Mouse (Mus musculus) embryo, embryonic 11 days (tissue): ENCODE data around the gene Pdk2.
A peak's percentile ranks its signal among the peaks of the same experiment; 100 is the strongest.

Source experiments
- DNase-seq: peaks from one replicate; pipeline ENCODE4 v3.0.0-alpha.2; 2015

Gene Pdk2

GRCm38 (mm10) chr11:95041139-95041609, at the start of gene Pdk2:
Gene Pdk2 (minus strand): TSS chr11:95041354.
- peak; percentile 97 for DNase-seq

DNA sequence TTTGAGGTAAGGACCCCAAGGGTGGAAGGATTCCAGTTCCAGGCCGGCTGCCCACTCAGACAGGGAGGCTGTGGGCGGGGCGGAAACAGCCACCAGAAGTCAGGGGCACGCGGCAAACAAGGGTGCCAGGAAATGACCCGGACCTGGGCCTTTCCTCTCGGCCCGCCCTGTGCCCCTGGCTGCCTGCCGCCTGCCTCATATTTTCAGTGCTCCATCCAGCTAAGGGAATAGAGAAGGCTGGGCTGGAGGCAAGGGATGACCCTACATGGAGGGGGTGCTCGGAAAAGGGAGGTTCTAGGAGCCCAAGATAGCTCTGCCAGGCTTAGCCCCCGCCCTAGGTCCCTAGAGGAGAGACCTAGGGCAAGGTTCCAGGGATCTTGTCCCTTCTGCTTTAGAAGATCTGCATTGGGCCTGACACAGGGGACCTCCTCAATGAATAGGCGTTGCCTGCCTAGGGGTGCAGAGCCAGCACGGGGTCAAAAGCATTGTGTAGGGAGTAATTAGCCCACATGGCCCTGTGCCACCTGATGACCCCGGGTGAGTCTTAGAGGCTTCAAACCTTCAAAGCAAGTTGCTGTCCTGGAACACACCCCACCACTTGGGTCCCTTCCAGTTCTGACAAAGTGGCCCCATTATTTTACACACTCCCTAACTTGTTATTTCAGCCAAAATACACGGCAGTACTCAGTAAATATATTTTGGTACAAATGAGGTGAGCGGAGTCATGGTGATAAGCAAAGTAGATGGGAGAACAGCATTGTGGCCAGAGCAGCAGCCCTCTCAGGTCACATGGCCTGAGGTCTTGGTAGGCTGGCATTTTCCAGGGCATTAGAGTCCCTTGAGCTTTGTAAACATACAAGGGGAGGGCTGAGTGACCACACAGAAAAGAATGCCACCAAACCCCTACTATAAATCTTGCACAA, 48.0 kb upstream of the Pdk2 start:
- no peak for DNase-seq

DNA sequence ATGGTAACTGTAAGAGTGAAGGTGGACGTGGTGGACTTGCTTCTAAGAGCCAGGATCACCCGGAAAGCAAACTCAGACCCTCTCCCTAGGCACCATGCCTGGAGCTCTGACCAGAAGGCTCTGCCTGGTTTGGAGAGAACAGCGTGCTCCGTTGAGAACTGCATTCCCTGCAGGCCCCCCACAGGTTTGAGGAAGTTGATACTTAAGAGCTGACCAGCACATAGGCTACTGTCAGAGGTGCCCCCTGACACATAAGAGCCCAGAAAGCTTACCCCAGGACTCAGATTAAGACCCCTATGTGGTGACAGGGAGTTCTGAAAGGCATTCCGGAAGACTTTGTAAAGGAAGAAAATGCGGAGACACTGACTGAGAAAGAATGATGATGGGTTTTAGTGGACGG, 47.1 kb upstream of the Pdk2 start:
- DNase-seq = no peak

- no peak for DNase-seq
These were observed 46.4 kb upstream of the Pdk2 start for GRCm38 (mm10) chr11:95087301-95088228.

GRCm38 (mm10) chr11:95086229-95086628, 45.1 kb upstream of the Pdk2 start:
- DNase-seq = no peak

GRCm38 (mm10) chr11:95085710-95086109, 44.6 kb upstream of the Pdk2 start:
- DNase-seq = peak; percentile 27

- DNase-seq = peak; percentile 25
These were observed 43.7 kb upstream of the Pdk2 start for GRCm38 (mm10) chr11:95084811-95085382.

- DNase-seq = no peak
These were observed 43.0 kb upstream of the Pdk2 start for GRCm38 (mm10) chr11:95084175-95084574.

GRCm38 (mm10) chr11:95082896-95083295, 41.7 kb upstream of the Pdk2 start:
- DNase-seq = no peak

DNA sequence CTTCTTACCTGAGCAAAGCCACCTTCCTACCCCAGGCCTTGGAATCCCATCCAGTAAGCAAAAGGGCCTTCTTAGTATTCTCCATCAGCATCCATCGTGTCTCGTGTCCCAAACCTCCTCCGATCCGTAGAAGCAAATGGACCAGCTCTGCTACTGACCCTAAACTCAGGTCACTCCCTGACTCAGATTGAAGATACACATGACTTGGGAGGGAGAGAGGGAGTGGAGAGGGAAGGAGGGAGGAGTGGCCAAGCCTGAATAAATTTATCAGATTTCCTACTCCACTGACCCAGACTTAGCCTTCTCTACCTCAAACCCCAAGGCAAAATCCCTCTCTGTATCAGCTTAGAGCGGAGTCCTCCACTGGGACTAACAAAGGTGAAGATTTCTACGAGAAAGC, 39.6 kb upstream of the Pdk2 start:
- DNase-seq = no peak

GRCm38 (mm10) chr11:95079256-95079875, 38.2 kb upstream of the Pdk2 start:
- no peak for DNase-seq

DNA sequence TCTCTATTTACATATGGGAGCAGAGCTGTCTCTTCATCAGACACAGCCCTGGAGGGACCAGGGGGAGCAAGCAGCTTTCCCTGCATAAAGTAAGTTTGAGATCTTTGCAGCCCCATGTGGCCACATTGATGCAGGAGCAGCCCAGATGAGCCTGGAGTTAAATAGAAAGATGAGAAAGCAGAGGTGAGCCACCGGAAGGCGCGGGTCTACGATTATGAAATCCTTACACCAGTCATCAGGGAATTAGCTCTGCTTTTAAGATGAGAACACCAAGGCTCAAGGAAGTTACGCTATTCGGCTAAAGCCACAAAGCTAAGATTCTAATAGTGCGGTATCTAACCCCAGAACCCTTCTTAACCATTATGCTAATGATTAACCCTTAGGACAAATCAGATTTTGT, 36.8 kb upstream of the Pdk2 start:
- DNase-seq = no peak

GRCm38 (mm10) chr11:95076536-95077111, 35.5 kb upstream of the Pdk2 start, which contains the start of gene Itga3:
Gene Itga3 (minus strand): TSS chr11:95076801.
- peak; percentile 80 for DNase-seq

DNA sequence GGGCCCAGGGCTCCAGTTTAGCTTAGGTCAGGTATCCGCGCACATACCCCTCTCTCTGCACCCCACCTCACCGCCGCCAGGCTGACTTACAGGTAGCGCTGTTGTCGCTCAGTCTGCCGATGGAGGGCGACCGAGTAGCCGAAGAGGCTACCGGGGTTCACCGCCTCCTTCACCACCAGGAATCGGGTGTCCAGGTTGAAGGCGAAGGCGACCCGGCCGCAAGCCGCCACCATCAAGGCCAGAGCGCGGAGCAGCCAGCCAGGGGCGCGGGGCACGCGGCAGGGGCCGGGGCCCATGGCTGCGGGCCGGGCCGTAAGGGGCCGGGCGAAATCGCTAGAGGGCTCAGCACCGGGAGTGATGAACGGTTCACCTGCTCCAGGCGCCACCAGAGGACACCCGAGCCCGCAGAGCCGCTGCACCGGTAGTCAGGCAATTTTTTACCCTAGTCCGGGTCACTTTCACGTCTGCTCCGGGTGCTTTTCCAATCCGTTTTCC, 34.9 kb upstream of the Pdk2 start:
- DNase-seq = peak; percentile 72

- peak; percentile 56 for DNase-seq
These were observed 34.3 kb upstream of the Pdk2 start for GRCm38 (mm10) chr11:95075197-95076040.

DNA sequence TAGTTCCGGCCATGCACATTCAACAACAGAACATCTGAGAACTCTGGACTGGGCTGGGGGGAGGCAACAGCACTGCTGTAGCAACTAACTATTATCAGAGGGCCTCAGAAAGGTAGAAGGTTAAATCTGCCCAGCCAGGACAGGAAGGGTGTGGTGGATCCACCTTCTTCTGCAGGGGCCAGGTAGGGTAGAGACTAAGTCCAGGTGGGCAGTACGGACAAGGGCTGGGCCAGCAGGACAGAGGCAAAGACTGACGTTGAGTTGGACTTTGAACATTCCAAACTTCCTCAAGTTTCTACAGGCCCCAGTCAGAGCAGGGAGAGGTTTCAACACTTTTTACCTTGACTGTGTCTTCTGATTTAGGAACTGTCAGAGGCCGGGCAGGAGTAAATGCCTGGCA, 33.5 kb upstream of the Pdk2 start:
- DNase-seq = no peak

- no peak for DNase-seq
These were observed 32.7 kb upstream of the Pdk2 start for GRCm38 (mm10) chr11:95073835-95074234.

GRCm38 (mm10) chr11:95072804-95073203, 31.6 kb upstream of the Pdk2 start:
- no peak for DNase-seq

DNA sequence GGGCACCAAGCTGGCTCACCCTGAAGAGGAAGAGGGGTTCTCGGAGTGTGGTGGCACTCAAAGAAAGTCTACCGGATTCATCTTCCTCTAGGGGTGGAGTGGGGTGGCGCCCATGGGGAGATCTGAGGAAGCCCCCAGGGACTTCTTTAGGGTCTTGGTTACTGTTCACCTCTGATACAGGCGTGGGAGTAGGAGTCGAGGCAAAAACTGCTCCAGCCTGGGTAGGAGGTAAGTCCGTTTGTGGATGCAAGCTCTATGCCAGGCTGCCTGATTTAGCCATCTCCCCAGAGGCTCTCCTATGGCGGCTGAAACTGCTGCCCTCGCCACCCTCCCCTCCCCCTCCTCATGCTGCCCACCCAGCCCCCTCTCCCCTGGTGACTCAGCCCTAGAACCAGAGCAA, 31.0 kb upstream of the Pdk2 start:
- no peak for DNase-seq

DNA sequence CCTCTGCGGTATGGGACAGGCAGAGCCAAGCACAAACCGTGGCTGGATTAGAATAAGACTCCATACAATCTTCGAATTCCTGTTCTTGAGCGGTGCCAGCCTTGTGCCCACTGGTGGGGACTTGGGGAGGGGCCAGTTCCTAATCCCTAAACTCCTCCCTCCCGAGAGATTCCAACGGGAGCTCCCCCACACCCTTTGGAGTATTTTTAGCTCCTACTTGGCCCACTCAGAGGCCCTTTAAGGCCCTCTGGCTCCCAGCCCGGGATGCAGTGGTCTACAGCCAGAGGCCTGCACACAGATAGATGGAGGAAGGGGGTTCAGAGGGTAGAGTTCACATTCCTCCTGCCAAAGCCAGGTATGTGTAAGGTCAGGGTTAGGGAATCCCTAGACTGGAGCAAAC, 30.1 kb upstream of the Pdk2 start:
- DNase-seq = no peak
